Mouse (Mus musculus) macrophage (primary cell): ENCODE measurements around the gene Adamts3. TPM values are rescaled to one million over a fixed set of nuclear protein-coding genes. Genes with fewer than 3 reads are reported as not detected.

ENCODE experiments used
- H3K27ac ChIP-seq: fragments of 350-480 bp; formaldehyde crosslinking; 2 replicates; pipeline ENCODE4 v1.9.0; 2021
- H3K36me3 ChIP-seq: fragments of 350-480 bp; formaldehyde crosslinking; 2 replicates; pipeline ENCODE4 v1.9.0; 2021; ENCODE audit errors: inconsistent target
- H3K4me3 ChIP-seq: fragments of 350-480 bp; formaldehyde crosslinking; 2 replicates; pipeline ENCODE4 v1.9.0; 2021; ENCODE audit errors: inconsistent target
- H3K79me2 ChIP-seq: fragments of 350-480 bp; formaldehyde crosslinking; 2 replicates; pipeline ENCODE4 v1.9.0; 2021; ENCODE audit errors: inconsistent target
- WGBS: methylation state at CpG from one replicate; pipeline ENCODE4 v1.1.7; 2026; ENCODE audit warnings: inconsistent platforms; ENCODE audit not compliant: missing documents; 5-methylcytosine and 5-hydroxymethylcytosine counted together
- polyA plus RNA-seq: library from polyadenylated mRNA; stranded (reverse); fragments of 250-400 nt; gene quantifications from 3 replicates; pipeline ENCODE4 v1.2.4, GENCODE M21; 2018; ENCODE audit warnings: inconsistent platforms

The Adamts3 gene
- polyA plus RNA-seq, 1 experiment from 2014 or later, result not detected

GRCm38 (mm10) chr5:89872661-89873060, 10.5 kb downstream of the Adamts3 start:
- Histone ChIP-seq H3K4me3 (no peak overlapping the region), H3K27ac (no peak overlapping the region), H3K79me2 (no peaks in the 10 kb centered on the region), H3K36me3 (no peaks in the 10 kb centered on the region)
- WGBS, result 100% methylated on average over 2 of the region's 2 CpGs

GRCm38 (mm10) chr5:89859603-89860002, 23.5 kb downstream of the Adamts3 start:
- no peak overlapping the region for H3K27ac ChIP-seq
- H3K79me2 ChIP-seq, result no peaks in the 10 kb centered on the region
- no peaks in the 10 kb centered on the region for H3K36me3 ChIP-seq
- WGBS, result 90% methylated on average over 4 of the region's 4 CpGs
- no peak overlapping the region for H3K4me3 ChIP-seq

- no peak overlapping the region for H3K27ac ChIP-seq
- no peak overlapping the region for H3K4me3 ChIP-seq
- no peaks in the 10 kb centered on the region for H3K79me2 ChIP-seq
- WGBS, result 93% methylated on average over 1 of the region's 1 CpGs
- H3K36me3 ChIP-seq, result no peaks in the 10 kb centered on the region
These were observed 24.3 kb downstream of the Adamts3 start for GRCm38 (mm10) chr5:89858837-89859236.

GRCm38 (mm10) chr5:89846551-89846950, 36.6 kb downstream of the Adamts3 start:
- 100% methylated on average over 1 of the region's 1 CpGs for WGBS
- no peak overlapping the region for H3K27ac ChIP-seq
- no peaks in the 10 kb centered on the region for H3K79me2 ChIP-seq
- no peaks in the 10 kb centered on the region for H3K36me3 ChIP-seq
- no peak overlapping the region for H3K4me3 ChIP-seq

DNA sequence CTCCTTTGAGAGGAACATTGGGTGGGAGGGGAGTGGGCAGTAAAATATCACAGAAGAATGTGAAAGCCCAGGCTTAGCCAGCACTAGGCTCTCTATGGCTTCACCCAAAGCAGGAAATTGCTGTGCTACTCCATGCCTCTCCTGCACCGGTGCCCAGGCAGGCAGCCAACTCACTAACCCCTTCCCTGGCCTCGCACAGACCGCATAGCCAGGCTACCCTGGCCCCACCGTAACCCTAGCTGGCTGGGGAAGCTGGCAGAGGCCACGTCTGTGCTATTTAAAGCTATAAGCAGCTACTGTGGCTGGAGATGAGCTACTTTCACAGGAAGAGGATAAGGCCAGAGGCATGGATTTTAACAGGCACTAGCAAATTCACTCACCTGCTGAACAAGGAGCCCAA, 38.8 kb downstream of the Adamts3 start:
- no peak overlapping the region for H3K27ac ChIP-seq
- WGBS, result 12% methylated on average over 5 of the region's 5 CpGs
- no peak overlapping the region for H3K4me3 ChIP-seq
- H3K36me3 ChIP-seq, result no peaks in the 10 kb centered on the region
- H3K79me2 ChIP-seq, result no peaks in the 10 kb centered on the region

DNA sequence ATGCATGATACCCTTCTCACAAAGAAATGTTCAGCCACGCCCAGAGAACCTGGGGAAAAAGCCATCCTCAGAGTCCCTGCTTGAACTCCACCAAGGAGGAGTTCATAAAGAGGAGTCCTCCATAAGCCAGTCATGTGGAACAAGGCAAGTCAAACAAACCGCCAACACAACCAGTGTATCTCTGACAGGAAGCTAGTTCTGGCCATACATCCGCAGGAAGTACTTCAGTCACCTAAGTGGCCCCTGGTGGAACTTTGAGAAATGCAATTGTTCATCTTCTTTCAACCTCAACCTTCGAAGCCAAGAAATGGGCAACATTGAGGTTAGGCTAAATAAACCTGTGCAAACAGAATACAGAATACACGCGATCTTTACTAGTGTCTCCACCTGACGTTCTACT, 39.7 kb downstream of the Adamts3 start:
- 24% methylated on average over 7 of the region's 7 CpGs for WGBS
- no peaks in the 10 kb centered on the region for H3K36me3 ChIP-seq
- no peak overlapping the region for H3K4me3 ChIP-seq
- no peaks in the 10 kb centered on the region for H3K79me2 ChIP-seq
- H3K27ac ChIP-seq, result no peak overlapping the region

- H3K79me2 ChIP-seq, result no peaks in the 10 kb centered on the region
- WGBS, result 47% methylated on average over 4 of the region's 4 CpGs
- H3K36me3 ChIP-seq, result no peaks in the 10 kb centered on the region
- H3K4me3 ChIP-seq, result no peak overlapping the region
- H3K27ac ChIP-seq, result no peak overlapping the region
These were observed 43.5 kb downstream of the Adamts3 start for GRCm38 (mm10) chr5:89839627-89840026.

- Histone ChIP-seq H3K27ac (no peak overlapping the region), H3K36me3 (no peaks in the 10 kb centered on the region)
- WGBS, result 13% methylated on average over 1 of the region's 1 CpGs
These were observed 62.0 kb downstream of the Adamts3 start for GRCm38 (mm10) chr5:89821175-89821574.

GRCm38 (mm10) chr5:89819531-89819930, 63.6 kb downstream of the Adamts3 start:
- WGBS, result 46% methylated on average over 3 of the region's 3 CpGs
- Histone ChIP-seq H3K27ac (no peak overlapping the region), H3K79me2 (no peaks in the 10 kb centered on the region), H3K36me3 (no peaks in the 10 kb centered on the region), H3K4me3 (no peak overlapping the region)

More at GRCm38 (mm10) chr5:89821175-89821574, 62.0 kb downstream of the Adamts3 start:
- H3K79me2 ChIP-seq, result no peaks in the 10 kb centered on the region
- no peak overlapping the region for H3K4me3 ChIP-seq

DNA sequence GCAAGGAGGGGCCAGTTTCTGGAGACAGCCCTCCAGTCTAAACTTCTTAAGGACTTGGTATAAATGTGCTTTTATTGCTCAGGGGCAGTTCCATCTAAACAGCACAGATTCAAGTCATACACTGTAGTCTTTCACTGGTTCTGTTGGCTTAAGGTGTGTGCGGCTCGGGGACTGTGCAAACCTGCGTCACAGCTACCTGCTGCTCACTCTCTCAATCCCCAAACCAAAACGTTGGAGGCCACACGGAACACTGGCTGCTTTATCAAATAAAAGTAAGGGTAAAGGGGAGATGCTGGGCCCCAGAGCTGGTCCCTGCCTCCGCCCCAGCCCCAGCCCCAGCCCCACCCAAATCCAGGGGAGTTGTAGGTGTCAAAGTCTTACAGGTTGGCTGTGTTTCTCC, 66.5 kb downstream of the Adamts3 start:
- Histone ChIP-seq H3K27ac (no peak overlapping the region), H3K36me3 (no peaks in the 10 kb centered on the region), H3K79me2 (no peaks in the 10 kb centered on the region), H3K4me3 (no peak overlapping the region)
- WGBS, result 86% methylated on average over 6 of the region's 6 CpGs

GRCm38 (mm10) chr5:89814552-89814951, 68.6 kb downstream of the Adamts3 start:
- WGBS, result 100% methylated on average over 3 of the region's 3 CpGs
- Histone ChIP-seq H3K4me3 (no peak overlapping the region), H3K79me2 (no peaks in the 10 kb centered on the region), H3K36me3 (no peaks in the 10 kb centered on the region), H3K27ac (no peak overlapping the region)

DNA sequence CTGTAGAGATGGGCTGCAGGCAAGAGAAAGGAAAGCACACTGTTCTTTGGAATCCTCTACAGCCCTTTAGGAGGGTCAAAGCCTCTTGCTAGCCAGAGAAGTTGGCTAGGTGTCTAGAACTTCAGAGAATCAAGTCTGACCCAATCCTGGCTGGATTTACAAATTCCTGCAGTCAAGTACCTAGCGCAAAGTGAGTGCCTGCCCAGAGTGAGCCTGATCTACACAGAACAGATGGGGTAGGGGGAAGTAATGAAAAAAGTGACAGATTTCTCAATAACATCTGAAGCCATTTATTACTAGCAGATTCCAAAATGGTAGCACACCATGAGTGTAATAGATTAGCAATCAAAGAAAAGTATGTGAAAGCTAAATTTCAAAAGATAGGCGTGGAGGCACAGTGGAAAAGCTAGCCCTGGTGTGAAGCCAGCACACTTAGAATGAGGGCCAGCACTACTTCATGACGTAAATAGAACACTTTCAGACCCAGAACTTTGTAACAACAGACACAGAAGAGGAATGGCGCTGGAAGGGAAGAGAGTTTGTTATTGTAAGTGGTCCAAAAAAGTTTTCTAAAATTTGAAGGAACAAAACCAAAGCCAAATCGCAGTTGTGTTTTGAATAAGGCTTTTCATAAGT, 82.8 kb downstream of the Adamts3 start:
- H3K4me3 ChIP-seq, result no peak overlapping the region
- no peaks in the 10 kb centered on the region for H3K79me2 ChIP-seq
- H3K27ac ChIP-seq, result no peak overlapping the region
- no peaks in the 10 kb centered on the region for H3K36me3 ChIP-seq
- WGBS, result 94% methylated on average over 5 of the region's 5 CpGs

DNA sequence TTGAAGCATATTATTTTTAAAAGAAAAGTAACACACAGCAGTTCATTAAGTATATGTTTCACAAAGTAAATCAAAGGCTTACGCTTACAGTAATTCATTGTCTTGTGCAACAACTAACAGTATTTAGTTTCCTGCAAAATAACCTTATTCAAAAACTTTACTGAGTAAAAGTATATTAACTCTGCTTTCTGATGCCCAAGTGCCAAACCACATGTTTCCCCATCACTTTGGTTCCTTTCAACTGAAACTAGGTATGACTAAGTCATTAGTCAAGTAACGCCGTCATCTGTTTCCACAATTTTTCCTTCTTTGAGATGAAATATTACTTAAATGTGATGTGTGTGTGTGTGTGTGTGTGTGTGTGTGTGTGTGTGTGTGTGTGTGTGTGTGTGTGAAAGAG, 89.4 kb downstream of the Adamts3 start:
- 82% methylated on average over 1 of the region's 3 CpGs for WGBS
- Histone ChIP-seq H3K27ac (no peak overlapping the region), H3K79me2 (no peaks in the 10 kb centered on the region), H3K36me3 (no peaks in the 10 kb centered on the region), H3K4me3 (no peak overlapping the region)

GRCm38 (mm10) chr5:89784635-89785034, 98.5 kb downstream of the Adamts3 start:
- no peak overlapping the region for H3K4me3 ChIP-seq
- no peaks in the 10 kb centered on the region for H3K36me3 ChIP-seq
- WGBS, result 90% methylated on average over 5 of the region's 5 CpGs
- H3K27ac ChIP-seq, result no peak overlapping the region
- H3K79me2 ChIP-seq, result no peaks in the 10 kb centered on the region

DNA sequence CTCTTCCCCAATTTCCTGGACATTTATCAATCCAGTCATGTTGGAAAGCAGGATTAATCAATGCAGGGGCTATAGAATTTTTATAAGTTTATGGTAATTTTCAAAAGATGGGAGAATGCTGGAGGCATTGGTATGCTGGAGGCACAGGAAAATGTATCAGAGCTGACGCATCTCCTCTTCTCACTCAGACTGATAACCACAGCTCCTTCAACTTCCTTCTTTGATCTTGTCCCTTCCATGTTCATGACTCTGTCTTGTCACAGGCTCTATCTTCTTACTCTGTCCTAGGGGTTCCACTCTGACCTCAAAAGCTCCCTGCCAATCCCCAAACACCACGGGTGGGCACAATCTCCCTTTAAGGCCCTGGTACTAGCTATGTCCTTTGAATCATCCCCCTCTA, 103.3 kb downstream of the Adamts3 start:
- Histone ChIP-seq H3K36me3 (no peaks in the 10 kb centered on the region), H3K4me3 (no peak overlapping the region), H3K79me2 (no peaks in the 10 kb centered on the region), H3K27ac (no peak overlapping the region)
- 92% methylated on average over 2 of the region's 2 CpGs for WGBS

GRCm38 (mm10) chr5:89778610-89779009, 104.5 kb downstream of the Adamts3 start:
- Histone ChIP-seq H3K4me3 (no peak overlapping the region), H3K27ac (no peak overlapping the region), H3K79me2 (no peaks in the 10 kb centered on the region), H3K36me3 (no peaks in the 10 kb centered on the region)
- WGBS, result 62% methylated on average over 2 of the region's 2 CpGs
